ENCODE assay signal across 8 mouse cellular contexts in genomic region chr9:100582883-100583575, GRCm38 (mm10). TPM values are rescaled to one million over a fixed set of nuclear protein-coding genes. Genes with fewer than 3 reads are reported as not detected.
DNase-seq lines count a peak whose midpoint lies in the region; ATAC-seq lines count a peak whose summit lies in the region.

No protein-coding gene starts in this region.

- H3K9me3 ChIP-seq in forebrain, embryonic 12.5 days, result no peaks in the 10 kb centered on the region
- no peaks in the 10 kb centered on the region for H3K9me3 ChIP-seq in forebrain, embryonic 15.5 days
- H3K9me3 ChIP-seq in liver, embryonic 16.5 days (replicated peaks; ENCODE audit: control insufficient read depth, low read length), result no peaks in the 10 kb centered on the region

- ATAC-seq in forebrain, embryonic 12.5 days (ENCODE audit: low FRiP score), result no peak
- ATAC-seq in forebrain, embryonic 15.5 days (replicated peaks), result no peak
- ATAC-seq in liver, embryonic 16.5 days (ENCODE audit: low read depth), result peak; percentile 47; the same call in 1 of the 2 replicates

- H3K4me1 ChIP-seq in forebrain, embryonic 12.5 days, result peaks cover 33% of the 10 kb centered on the region
- peaks cover 25% of the 10 kb centered on the region for H3K4me1 ChIP-seq in forebrain, embryonic 15.5 days
- peaks cover 6% of the 10 kb centered on the region for H3K4me1 ChIP-seq in liver, embryonic 16.5 days (ENCODE audit: control insufficient read depth, low read depth, low read length)

- H3K27ac ChIP-seq in forebrain, embryonic 12.5 days, result peak overlapping the region; percentile 53; the same call in 1 of the 2 replicates
- H3K27ac ChIP-seq in forebrain, embryonic 15.5 days (replicated peaks), result no peak overlapping the region
- H3K27ac ChIP-seq in liver, embryonic 16.5 days (ENCODE audit: low read length), result no peak overlapping the region

- H3K9ac ChIP-seq in forebrain, embryonic 12.5 days, result no peak overlapping the region
- H3K9ac ChIP-seq in forebrain, embryonic 15.5 days (replicated peaks), result no peak overlapping the region
- no peak overlapping the region for H3K9ac ChIP-seq in liver, embryonic 16.5 days (ENCODE audit: low read depth, low read length)

- no peak overlapping the region for H3K4me3 ChIP-seq in forebrain, embryonic 12.5 days (replicated peaks)
- H3K4me3 ChIP-seq in forebrain, embryonic 15.5 days, result no peak overlapping the region
- H3K4me3 ChIP-seq in liver, embryonic 16.5 days (ENCODE audit: low read depth, low read length), result no peak overlapping the region

- 59% methylated on average over 13 of the region's 13 CpGs for WGBS in forebrain, embryonic 12.5 days
- 52% methylated on average over 13 of the region's 13 CpGs for WGBS in forebrain, embryonic 15.5 days
- 43% methylated on average over 13 of the region's 13 CpGs for WGBS in liver, embryonic 16.5 days (ENCODE audit: insufficient replicate concordance)

- DNase-seq in urinary bladder, postnatal 36 days (ENCODE audit: low spot score in 2 of 2), result peak; percentile 16 to 28
- no peak for DNase-seq in urinary bladder, postnatal 25 days (ENCODE audit: low spot score)
- DNase-seq in thymus, postnatal 10 days (ENCODE audit: low spot score in 2 of 2), result no peak
- DNase-seq in thymus, postnatal 4 days, result no peak
- no peak for DNase-seq in c-Kit-positive CD71-positive TER-119-positive erythroid progenitor cells, embryonic 14.5 days (ENCODE audit: low spot score)

- H3K4me2 ChIP-seq in forebrain, embryonic 12.5 days, result no peak overlapping the region
- H3K4me2 ChIP-seq in forebrain, embryonic 15.5 days (replicated peaks), result no peak overlapping the region
- H3K4me2 ChIP-seq in liver, embryonic 16.5 days (ENCODE audit: low read depth, low read length), result no peak overlapping the region

- no peaks in the 10 kb centered on the region for H3K36me3 ChIP-seq in forebrain, embryonic 12.5 days (replicated peaks)
- no peaks in the 10 kb centered on the region for H3K36me3 ChIP-seq in forebrain, embryonic 15.5 days
- H3K36me3 ChIP-seq in liver, embryonic 16.5 days (ENCODE audit: control insufficient read depth, insufficient read depth), result no peaks in the 10 kb centered on the region

- H3K27me3 ChIP-seq in forebrain, embryonic 12.5 days, result no peaks in the 10 kb centered on the region
- no peaks in the 10 kb centered on the region for H3K27me3 ChIP-seq in forebrain, embryonic 15.5 days
- no peaks in the 10 kb centered on the region for H3K27me3 ChIP-seq in liver, embryonic 16.5 days (ENCODE audit: control insufficient read depth, insufficient read depth, low read depth, low read length)

RNA-seq across cellular contexts. Expression of gene Slc35g2, which starts 12.1 kb away (rescaled TPM):
- 8.1 and 9.0 TPM in 2 replicates for polyA plus RNA-seq in forebrain, embryonic 12.5 days (2016; fragmentation: Nextera tagmentation; extraction: Ambion mirVana)
- 5.6 and 8.5 TPM in 2 replicates for polyA plus RNA-seq in forebrain, embryonic 15.5 days (2015; fragmentation: Nextera tagmentation; extraction: Ambion mirVana)
- polyA plus RNA-seq in liver, embryonic 16.5 days (2015; fragmentation: Nextera tagmentation; extraction: Ambion mirVana), result 1.4 and 1.6 TPM in 2 replicates

RNA-seq across cellular contexts. Expression of gene Stag1, which starts 14.6 kb away (rescaled TPM):
- polyA plus RNA-seq in forebrain, embryonic 12.5 days (2016; fragmentation: Nextera tagmentation; extraction: Ambion mirVana), result 61.0 and 61.9 TPM in 2 replicates
- polyA plus RNA-seq in forebrain, embryonic 15.5 days (2015; fragmentation: Nextera tagmentation; extraction: Ambion mirVana), result 36.0 and 42.1 TPM in 2 replicates
- 13.9 and 15.1 TPM in 2 replicates for polyA plus RNA-seq in liver, embryonic 16.5 days (2015; fragmentation: Nextera tagmentation; extraction: Ambion mirVana)

RNA-seq across cellular contexts. Expression of gene Nck1, which starts 37.1 kb away (rescaled TPM):
- 63.6 and 68.6 TPM in 2 replicates for polyA plus RNA-seq in forebrain, embryonic 12.5 days (2016; fragmentation: Nextera tagmentation; extraction: Ambion mirVana)
- 40.2 and 42.4 TPM in 2 replicates for polyA plus RNA-seq in forebrain, embryonic 15.5 days (2015; fragmentation: Nextera tagmentation; extraction: Ambion mirVana)
- polyA plus RNA-seq in liver, embryonic 16.5 days (2015; fragmentation: Nextera tagmentation; extraction: Ambion mirVana), result 22.1 and 23.4 TPM in 2 replicates

Comparison
In these comparisons a context has a peak if more than half of its experiments do, and no peak if none do; other contexts are left out.
1. DNase-seq: peak in urinary bladder, postnatal 36 days (2 of 2); none in urinary bladder, postnatal 25 days (single experiment), thymus, postnatal 10 days (0 of 2), thymus, postnatal 4 days (single experiment) and c-Kit-positive CD71-positive TER-119-positive erythroid progenitor cells, embryonic 14.5 days (single experiment).